Mouse (Mus musculus) liver, embryonic 14 days (tissue): ENCODE data around the gene Medag. TPM values are rescaled to one million over a fixed set of nuclear protein-coding genes. Genes with fewer than 3 reads are reported as not detected.

Source experiments
- polyA plus RNA-seq: library from polyadenylated mRNA; depleted of rRNA; stranded (reverse); fragments of >200 nt; gene quantifications from 2 replicates; pipeline ENCODE4 v1.2.3, GENCODE M21; 2012; rRNA removed

Gene Medag
- 0.13 and 0.21 TPM in 2 replicates for polyA plus RNA-seq

DNA sequence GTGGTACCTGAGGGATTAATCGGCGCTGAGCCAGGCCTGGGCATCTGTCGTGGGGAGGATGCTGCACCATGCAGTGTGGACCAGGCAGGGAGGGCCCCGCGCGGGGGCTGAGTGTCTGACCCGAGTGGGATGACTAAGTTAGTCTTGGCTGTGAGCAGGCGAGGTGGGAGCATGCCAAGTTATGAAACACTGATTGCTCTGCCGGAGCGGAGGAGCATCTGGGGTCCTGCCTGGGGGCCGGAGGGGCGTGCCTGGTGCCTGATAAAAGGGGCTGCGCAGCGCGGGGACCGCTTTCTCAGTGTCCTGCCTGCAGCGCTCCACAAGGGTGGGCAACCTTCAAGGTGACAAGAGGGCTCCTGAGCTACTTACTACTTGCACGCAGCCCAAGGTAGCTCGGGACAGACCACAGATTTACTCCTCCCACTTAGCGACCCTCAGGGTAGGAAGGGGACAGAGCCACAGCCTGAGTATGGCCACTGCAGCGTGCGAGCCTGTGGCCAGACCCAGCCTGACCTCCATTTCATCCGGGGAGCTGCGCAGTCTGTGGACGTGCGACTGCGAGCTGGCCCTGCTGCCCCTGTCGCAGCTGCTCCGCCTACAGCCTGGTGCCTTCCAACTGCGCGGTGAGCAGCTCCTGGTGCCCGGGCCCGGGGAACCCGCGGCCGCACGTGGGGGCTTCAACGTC lies at the start of gene Medag:
Gene Medag (plus strand): TSS at position 241 of the 685 bp plus-strand sequence.

DNA sequence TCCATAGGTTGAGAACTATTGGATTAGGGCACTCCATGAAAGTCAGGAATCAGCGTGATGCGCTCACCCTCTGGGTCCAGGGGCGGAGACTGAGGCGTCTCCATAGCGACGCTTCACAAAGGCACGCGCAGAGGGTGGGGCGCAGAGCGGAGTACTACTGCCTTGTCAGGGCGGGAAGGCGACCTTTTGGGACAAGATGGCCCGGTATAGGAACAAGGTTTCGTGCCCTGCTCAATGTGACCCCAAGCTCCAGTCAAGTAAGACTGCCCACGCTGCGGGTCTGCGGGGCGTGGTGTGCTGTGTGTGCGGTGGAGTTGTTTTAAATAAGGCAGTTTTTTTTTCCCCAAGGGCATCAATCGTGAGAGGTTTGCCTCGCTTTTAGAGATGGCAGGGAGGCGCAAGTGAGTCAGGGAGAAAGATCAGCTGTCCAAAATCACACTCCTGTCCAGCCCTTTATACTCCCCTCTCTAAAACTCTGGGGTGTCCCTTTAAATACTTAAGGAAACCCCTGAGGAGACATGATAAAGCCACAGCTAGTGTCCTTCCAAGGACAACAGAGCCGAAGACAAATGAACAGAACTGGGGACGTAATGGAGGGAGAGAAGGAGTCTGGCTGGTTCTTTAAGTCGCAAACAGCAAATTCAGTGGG lies 28.1 kb downstream of the Medag start, which contains the start of gene Tex26:
Gene Tex26 (plus strand): TSS at position 130 of the 649 bp plus-strand sequence.

Other genes with a start within 250 kb of the Medag start
- gene Uspl1, start 227.4 kb upstream of the Medag start, polyA plus RNA-seq: 9.4 and 10.8 TPM in 2 replicates
- gene Hmgb1, start 227.3 kb upstream of the Medag start, polyA plus RNA-seq: 203 and 234 TPM in 2 replicates
- 19.7 and 25.4 TPM in 2 replicates for gene Alox5ap, start 147.0 kb upstream of the Medag start, polyA plus RNA-seq
- 0.08 and 0.29 TPM in 2 replicates for gene Tex26, start 27.9 kb downstream of the Medag start, polyA plus RNA-seq
- 0.01 TPM in 2 replicates for gene Wdr95, start 116.9 kb downstream of the Medag start, polyA plus RNA-seq
- 39.4 and 41.0 TPM in 2 replicates for gene Hsph1, start 224.6 kb downstream of the Medag start, polyA plus RNA-seq